Mouse (Mus musculus): ENCODE results near the gene Arsg. TPM values are rescaled to one million over a fixed set of nuclear protein-coding genes. Genes with fewer than 3 reads are reported as not detected.

Arsg gene
- polyA plus RNA-seq, 1 experiment, result 4.0 TPM

DNA sequence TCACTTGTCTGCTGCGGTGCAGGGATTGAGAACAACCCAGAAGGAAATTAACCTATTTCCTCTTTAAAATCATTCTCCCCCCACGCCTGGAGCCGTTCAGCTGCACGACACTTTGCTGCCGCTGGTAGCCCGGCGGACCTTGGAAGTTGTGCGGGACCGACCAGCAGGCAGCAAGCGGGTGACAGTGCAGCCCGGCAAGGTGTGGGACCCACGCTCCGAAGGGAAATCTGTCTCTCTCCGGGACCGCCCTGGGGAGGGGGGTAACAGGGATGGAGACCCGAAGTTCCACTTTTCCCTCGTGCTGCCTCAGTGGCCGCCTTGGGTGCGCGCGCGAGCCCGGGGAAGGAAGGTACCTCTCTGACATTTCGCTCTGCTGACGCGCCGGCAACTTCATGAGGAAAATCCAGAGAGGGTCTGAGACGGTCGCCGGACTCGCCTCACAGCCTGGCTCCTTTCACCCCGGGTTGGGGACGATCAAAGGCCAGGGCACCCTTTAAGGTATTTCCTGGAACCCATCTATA is 943 bp upstream of the Arsg start:
- DNase-seq, result peak; percentile 51
- H3K4me3 ChIP-seq (ENCODE audit: control insufficient read depth, insufficient read depth, low read length), result peak overlapping the region; percentile 81
- H3K27me3 ChIP-seq (ENCODE audit: control insufficient read depth, insufficient read depth, low read length), result no peaks in the 10 kb centered on the region
- no peak for TF ChIP-seq POLR2A (IDR thresholded peaks at IDR 0.05; ENCODE audit: control insufficient read depth, extremely low read depth, insufficient read depth, low read length, poor library complexity)
- peak; percentile 44; the same call in 1 of the 2 replicates for TF ChIP-seq CTCF (IDR thresholded peaks at IDR 0.05; ENCODE audit: borderline replicate concordance, control insufficient read depth, extremely low read depth, insufficient read depth, low read length, poor library complexity)
- H3K36me3 ChIP-seq (ENCODE audit: control insufficient read depth, insufficient read depth, low read length), result no peaks in the 10 kb centered on the region
- peaks cover 27% of the 10 kb centered on the region for H3K4me1 ChIP-seq (replicated peaks; ENCODE audit: control insufficient read depth, insufficient read depth, low read length)
- H3K27ac ChIP-seq (ENCODE audit: control insufficient read depth, insufficient read depth, low read length), result peak overlapping the region; percentile 80
- under 1% methylated on average over 33 of the region's 33 CpGs for WGBS

DNA sequence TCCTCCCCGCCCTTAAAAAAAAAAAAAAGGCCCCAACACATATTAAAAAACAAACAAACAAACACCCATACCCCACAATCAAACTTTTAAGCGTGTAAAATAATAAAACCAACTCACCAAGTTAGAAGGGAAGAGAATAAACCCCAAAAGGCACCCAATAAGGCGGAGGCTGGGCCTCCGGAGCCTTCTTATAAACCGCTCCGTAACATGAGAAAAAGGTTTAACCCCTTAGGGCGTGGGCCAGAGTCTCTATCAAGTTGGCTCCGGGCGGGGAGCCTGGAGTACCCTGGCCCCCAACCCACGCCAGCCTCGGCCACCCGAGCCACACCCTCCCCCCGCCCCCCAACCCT is 378 bp upstream of the Arsg start:
- no peak for DNase-seq
- WGBS, result under 1% methylated on average over 13 of the region's 13 CpGs
- H3K4me1 ChIP-seq (replicated peaks; ENCODE audit: control insufficient read depth, insufficient read depth, low read length), result peaks cover 27% of the 10 kb centered on the region
- H3K27me3 ChIP-seq (ENCODE audit: control insufficient read depth, insufficient read depth, low read length), result no peaks in the 10 kb centered on the region
- H3K4me3 ChIP-seq (ENCODE audit: control insufficient read depth, insufficient read depth, low read length), result peak overlapping the region; percentile 81
- no peaks in the 10 kb centered on the region for H3K36me3 ChIP-seq (ENCODE audit: control insufficient read depth, insufficient read depth, low read length)
- peak overlapping the region; percentile 80 for H3K27ac ChIP-seq (ENCODE audit: control insufficient read depth, insufficient read depth, low read length)
- TF ChIP-seq CTCF (IDR thresholded peaks at IDR 0.05; ENCODE audit: borderline replicate concordance, control insufficient read depth, extremely low read depth, insufficient read depth, low read length, poor library complexity), result no peak
- TF ChIP-seq POLR2A (IDR thresholded peaks at IDR 0.05; ENCODE audit: control insufficient read depth, extremely low read depth, insufficient read depth, low read length, poor library complexity), result no peak

DNA sequence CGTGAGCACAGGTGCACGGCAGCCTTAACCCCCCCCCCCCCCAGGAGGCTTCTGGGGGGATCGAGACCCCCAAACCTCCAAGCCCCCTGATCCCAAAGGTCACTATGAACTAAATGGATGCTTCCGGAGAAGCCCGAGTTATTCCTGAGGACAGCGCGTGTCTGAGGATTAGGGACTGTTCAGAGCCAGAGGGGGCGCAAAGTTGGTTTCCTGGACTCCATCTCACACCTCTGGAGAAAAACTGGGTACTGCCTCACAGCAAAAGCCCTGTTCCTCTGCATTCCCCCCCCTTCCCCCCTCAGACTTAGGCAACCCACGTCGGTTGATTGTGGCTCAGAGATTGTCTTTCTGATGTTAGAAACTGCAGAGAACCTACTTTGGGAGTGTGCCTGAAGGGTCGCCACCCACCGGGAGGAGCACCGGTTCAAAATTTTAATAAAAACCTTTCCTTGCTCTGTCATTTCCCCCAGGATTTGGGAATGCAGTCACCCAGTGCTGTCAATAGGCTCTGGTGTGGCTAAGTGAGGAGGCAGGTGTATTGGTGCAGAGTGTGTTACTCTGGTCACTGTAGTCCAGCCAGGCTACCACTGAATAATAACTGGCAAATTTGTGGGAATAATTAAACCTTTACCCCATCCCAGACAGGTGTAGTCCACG is 1.0 kb downstream of the Arsg start:
- Histone ChIP-seq H3K4me1 (replicated peaks; ENCODE audit: control insufficient read depth, insufficient read depth, low read length) (peaks cover 23% of the 10 kb centered on the region), H3K36me3 (ENCODE audit: control insufficient read depth, insufficient read depth, low read length) (no peaks in the 10 kb centered on the region), H3K4me3 (ENCODE audit: control insufficient read depth, insufficient read depth, low read length) (peak overlapping the region; percentile 81), H3K27me3 (ENCODE audit: control insufficient read depth, insufficient read depth, low read length) (no peaks in the 10 kb centered on the region), H3K27ac (ENCODE audit: control insufficient read depth, insufficient read depth, low read length) (peak overlapping the region; percentile 73; the same call in 1 of the 2 replicates)
- 9% methylated on average over 14 of the region's 14 CpGs for WGBS
- DNase-seq, result no peak
- TF ChIP-seq POLR2A (IDR thresholded peaks at IDR 0.05; ENCODE audit: control insufficient read depth, extremely low read depth, insufficient read depth, low read length, poor library complexity) (no peak), CTCF (IDR thresholded peaks at IDR 0.05; ENCODE audit: borderline replicate concordance, control insufficient read depth, extremely low read depth, insufficient read depth, low read length, poor library complexity) (no peak)

DNA sequence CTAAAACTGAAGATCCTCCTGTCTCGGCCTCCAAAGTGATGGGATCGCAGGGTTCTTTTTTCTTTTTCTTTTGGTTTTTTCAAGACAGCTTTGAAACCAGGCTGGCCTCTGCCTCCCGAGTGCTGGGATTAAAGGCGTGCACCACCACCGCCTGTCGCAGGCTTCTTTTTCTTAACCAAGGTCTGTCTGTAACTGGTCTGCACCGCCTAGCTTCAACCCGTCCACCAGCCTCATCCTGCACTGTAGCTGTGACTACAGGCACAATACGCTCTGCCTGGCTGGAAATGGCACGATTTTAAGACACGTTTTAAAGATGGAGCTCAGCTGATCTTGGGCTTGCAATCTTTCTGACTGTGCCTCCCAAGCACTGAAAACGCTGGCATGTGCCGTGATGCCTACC is 1.7 kb downstream of the Arsg start:
- TF ChIP-seq POLR2A (IDR thresholded peaks at IDR 0.05; ENCODE audit: control insufficient read depth, extremely low read depth, insufficient read depth, low read length, poor library complexity), result no peak
- no peak for TF ChIP-seq CTCF (IDR thresholded peaks at IDR 0.05; ENCODE audit: borderline replicate concordance, control insufficient read depth, extremely low read depth, insufficient read depth, low read length, poor library complexity)
- no peak for DNase-seq
- 90% methylated on average over 13 of the region's 13 CpGs for WGBS
- no peaks in the 10 kb centered on the region for H3K27me3 ChIP-seq (ENCODE audit: control insufficient read depth, insufficient read depth, low read length)
- peaks cover 26% of the 10 kb centered on the region for H3K4me1 ChIP-seq (replicated peaks; ENCODE audit: control insufficient read depth, insufficient read depth, low read length)
- H3K36me3 ChIP-seq (ENCODE audit: control insufficient read depth, insufficient read depth, low read length), result no peaks in the 10 kb centered on the region
- H3K4me3 ChIP-seq (ENCODE audit: control insufficient read depth, insufficient read depth, low read length), result no peak overlapping the region
- H3K27ac ChIP-seq (ENCODE audit: control insufficient read depth, insufficient read depth, low read length), result no peak overlapping the region

DNA sequence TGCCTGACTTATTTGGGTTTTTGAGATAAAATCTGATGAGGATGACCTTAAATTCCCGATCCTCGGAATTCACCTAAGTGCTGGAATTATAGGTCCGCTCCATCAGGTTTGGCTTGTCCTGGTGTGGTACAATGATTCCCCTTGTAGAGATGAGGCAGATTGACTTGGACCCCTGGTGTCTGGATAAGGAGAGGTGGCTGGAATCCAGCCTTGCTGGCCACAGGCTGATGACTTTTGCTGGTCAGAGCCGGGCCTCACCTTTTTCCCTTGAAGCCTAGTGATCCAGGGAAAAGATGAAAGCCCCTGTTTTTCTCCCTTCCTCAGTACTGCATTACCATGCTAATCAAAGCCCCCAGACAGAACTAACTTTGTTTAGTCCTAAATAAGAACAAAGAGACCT is 2.5 kb downstream of the Arsg start:
- DNase-seq, result no peak
- Histone ChIP-seq H3K4me1 (replicated peaks; ENCODE audit: control insufficient read depth, insufficient read depth, low read length) (peaks cover 22% of the 10 kb centered on the region), H3K36me3 (ENCODE audit: control insufficient read depth, insufficient read depth, low read length) (no peaks in the 10 kb centered on the region), H3K4me3 (ENCODE audit: control insufficient read depth, insufficient read depth, low read length) (no peak overlapping the region), H3K27me3 (ENCODE audit: control insufficient read depth, insufficient read depth, low read length) (no peaks in the 10 kb centered on the region), H3K27ac (ENCODE audit: control insufficient read depth, insufficient read depth, low read length) (no peak overlapping the region)
- WGBS, result 95% methylated on average over 4 of the region's 4 CpGs
- no peak for TF ChIP-seq CTCF (IDR thresholded peaks at IDR 0.05; ENCODE audit: borderline replicate concordance, control insufficient read depth, extremely low read depth, insufficient read depth, low read length, poor library complexity)
- TF ChIP-seq POLR2A (IDR thresholded peaks at IDR 0.05; ENCODE audit: control insufficient read depth, extremely low read depth, insufficient read depth, low read length, poor library complexity), result no peak

DNA sequence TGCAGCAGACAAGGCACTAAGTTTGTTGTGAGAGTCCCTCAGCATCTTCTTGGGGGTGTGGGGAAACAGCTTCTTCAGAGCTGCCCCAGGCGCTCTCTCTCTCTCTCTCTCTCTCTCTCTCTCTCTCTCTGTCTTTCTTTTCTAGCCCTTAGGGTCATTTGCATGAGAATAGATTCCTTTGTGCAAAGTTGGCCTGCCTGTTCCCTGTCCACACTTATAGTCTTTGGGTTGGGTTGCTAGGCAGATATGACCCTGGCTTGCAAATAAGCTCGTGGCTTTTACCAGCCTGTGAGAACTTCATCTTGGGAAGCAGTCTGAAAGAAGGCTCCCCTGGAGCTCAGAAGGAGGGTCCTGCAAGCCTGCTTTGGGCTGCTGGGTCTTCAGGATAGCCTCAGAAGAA is 3.1 kb downstream of the Arsg start:
- H3K36me3 ChIP-seq (ENCODE audit: control insufficient read depth, insufficient read depth, low read length), result no peaks in the 10 kb centered on the region
- H3K27ac ChIP-seq (ENCODE audit: control insufficient read depth, insufficient read depth, low read length), result no peak overlapping the region
- H3K4me1 ChIP-seq (replicated peaks; ENCODE audit: control insufficient read depth, insufficient read depth, low read length), result peaks cover 20% of the 10 kb centered on the region
- DNase-seq, result no peak
- WGBS, result 70% methylated on average over 2 of the region's 2 CpGs
- no peaks in the 10 kb centered on the region for H3K27me3 ChIP-seq (ENCODE audit: control insufficient read depth, insufficient read depth, low read length)
- TF ChIP-seq POLR2A (IDR thresholded peaks at IDR 0.05; ENCODE audit: control insufficient read depth, extremely low read depth, insufficient read depth, low read length, poor library complexity) (no peak), CTCF (IDR thresholded peaks at IDR 0.05; ENCODE audit: borderline replicate concordance, control insufficient read depth, extremely low read depth, insufficient read depth, low read length, poor library complexity) (no peak)
- no peak overlapping the region for H3K4me3 ChIP-seq (ENCODE audit: control insufficient read depth, insufficient read depth, low read length)
